Mouse (Mus musculus) right cerebral cortex, adult 2 months (tissue): ENCODE data around the gene Slc39a9.

Source experiments
- DNase-seq, 2 experiments: peaks; one replicate each; pipeline ENCODE4 v3.0.0; 2021 to 2022; ENCODE audit warnings: low spot score in 2 of 2

Gene Slc39a9

DNA sequence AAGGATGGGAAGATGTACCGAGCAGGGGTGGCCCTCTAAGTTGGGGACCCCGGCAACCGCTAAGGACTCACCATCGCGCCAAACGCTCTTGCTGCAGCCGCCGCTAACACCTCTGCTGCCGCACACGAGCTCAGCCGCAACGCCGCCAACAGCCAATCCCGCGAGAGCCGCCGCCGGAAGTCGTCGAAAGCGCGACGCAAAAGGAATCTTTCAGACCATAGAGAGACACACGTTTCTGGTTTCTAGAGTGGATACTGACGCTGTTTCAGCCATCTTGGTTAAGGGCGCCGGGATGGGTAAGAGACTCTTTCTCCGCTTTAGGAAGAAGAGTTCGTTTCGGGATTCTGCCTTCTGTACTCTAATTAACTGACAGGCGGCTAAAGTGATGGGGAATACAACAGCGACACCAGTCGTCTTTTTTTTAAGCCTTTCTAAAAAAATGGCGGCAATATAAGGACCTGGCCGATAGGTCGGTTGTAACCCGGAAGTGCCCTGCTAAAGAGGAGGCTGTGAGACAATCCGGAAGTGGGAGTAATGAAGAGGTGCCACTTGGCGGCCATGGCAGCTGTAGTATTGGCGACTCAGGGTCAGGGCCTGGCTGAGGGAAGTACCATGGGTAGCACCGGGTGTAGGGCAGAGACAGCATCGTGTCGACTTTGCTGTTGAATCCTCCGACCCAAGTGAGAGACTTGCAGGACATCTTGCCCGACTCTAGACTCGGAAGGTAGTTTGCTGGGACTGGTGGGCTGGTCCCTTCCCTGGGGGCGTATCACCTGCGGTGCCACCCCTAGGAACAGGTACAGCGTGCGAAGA lies at the start of gene Slc39a9, which contains the start of gene Erh:
Slc39a9 (plus strand) TSS at position 191 of the 813 bp plus-strand sequence.
Erh (minus strand) TSS at position 649 of the 813 bp plus-strand sequence.
- peak; percentile 96 to 97 for DNase-seq

DNA sequence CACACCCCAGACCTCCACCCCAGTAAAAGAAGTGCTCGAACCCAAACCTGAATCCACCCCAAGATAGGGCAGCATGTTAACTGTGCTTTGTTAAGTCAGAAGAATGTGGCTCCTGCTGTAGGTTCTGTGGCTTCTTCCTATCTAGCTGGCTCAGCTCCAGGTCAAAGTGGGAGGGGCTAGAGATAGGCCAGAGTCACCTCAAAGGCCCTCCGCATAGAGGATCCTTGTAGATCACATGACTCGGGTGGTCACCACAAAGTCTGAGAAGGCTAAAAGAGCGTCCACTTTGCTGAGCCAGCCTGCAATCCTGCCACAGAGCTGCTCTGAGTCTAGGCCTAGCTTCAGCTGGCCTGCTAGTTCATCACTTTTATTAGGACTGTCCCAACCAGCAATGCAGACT lies 49.5 kb upstream of the Slc39a9 start:
- no peak for DNase-seq

DNA sequence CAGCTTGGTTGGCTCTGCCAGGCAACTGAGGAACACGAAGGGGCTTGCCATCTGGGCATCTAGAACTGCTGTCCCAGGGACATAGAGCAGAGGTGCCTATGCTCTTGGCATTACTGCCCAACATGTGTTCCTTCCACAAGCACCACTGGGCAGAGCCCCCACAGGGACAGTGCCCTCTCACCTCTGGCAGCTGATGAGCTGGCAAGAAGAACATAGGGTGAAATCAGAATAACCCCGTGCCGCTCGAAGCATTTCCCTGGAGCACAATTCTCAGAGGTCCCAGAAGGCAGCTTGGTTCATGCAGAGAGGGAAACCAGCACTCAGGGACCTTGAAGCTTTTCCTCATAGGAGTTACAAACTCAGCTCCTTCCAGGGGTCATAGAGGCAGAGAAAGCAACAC lies 48.9 kb upstream of the Slc39a9 start:
- DNase-seq = no peak

GRCm38 (mm10) chr12:80595566-80595965 lies 48.1 kb upstream of the Slc39a9 start:
- no peak for DNase-seq

GRCm38 (mm10) chr12:80595968-80596367 lies 47.7 kb upstream of the Slc39a9 start:
- no peak for DNase-seq

GRCm38 (mm10) chr12:80598236-80598635 lies 45.4 kb upstream of the Slc39a9 start:
- DNase-seq = no peak

GRCm38 (mm10) chr12:80598756-80599155 lies 44.9 kb upstream of the Slc39a9 start:
- DNase-seq = peak; percentile 25 to 40

- no peak for DNase-seq
Observed at GRCm38 (mm10) chr12:80601597-80602269, 42.0 kb upstream of the Slc39a9 start.

DNA sequence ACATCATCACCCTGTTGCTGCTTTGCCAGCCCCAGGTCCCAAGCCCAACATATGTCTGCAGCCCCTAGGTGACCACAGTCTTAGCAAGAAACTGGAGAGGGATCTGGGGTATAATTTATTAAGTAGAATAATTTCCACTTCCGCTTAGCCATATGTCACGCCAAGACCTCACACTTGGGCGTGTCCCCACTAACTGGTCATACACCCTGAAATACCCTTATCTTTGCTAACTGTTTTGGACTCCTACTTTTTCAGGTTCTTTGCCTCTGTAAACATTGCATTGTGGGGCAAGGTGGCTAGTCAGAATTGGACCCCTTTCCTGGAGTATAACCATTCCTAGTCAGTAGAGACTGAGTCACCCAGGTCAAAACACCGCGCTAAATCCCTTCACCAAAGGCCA lies 41.3 kb upstream of the Slc39a9 start:
- no peak for DNase-seq

DNA sequence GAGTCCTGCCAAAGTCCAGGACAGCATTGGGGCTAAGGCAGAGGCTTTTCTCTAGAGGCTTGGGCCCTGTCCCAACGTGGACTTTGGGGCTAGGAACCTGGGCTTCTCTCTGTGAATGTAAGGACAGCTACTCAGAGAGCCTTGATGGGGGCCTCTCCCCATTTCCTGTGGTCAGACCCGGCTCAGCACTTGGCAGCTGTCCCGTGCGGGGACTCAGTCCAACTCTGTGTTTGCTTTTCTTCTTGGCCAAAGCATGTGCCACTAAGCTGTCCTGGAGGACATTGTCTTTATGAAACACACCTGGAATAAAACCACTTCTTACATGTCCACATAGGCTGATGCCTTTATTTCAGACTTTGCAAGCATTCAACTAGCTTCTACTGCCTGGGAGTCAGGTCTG lies 40.1 kb upstream of the Slc39a9 start:
- no peak for DNase-seq

DNA sequence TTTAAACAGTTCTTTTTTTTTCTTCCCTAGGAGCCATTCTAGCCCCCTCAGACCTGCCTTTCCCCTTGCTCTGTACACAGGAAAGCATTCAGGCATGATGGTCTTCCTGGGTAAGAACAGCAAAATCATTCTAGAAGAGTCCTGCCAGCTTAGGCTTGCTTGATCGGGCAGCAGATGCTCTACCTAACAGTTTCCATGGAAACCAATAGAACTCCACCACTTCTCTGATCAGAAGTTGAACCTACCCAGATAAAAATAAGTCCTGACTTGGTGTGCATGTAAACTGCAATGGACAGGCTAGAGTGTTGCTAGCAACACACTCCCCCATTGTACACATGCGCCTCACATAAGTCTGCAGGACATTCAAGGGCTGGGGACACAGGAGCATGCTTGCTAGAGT lies 39.5 kb upstream of the Slc39a9 start:
- DNase-seq = peak; percentile 21 to 40

DNA sequence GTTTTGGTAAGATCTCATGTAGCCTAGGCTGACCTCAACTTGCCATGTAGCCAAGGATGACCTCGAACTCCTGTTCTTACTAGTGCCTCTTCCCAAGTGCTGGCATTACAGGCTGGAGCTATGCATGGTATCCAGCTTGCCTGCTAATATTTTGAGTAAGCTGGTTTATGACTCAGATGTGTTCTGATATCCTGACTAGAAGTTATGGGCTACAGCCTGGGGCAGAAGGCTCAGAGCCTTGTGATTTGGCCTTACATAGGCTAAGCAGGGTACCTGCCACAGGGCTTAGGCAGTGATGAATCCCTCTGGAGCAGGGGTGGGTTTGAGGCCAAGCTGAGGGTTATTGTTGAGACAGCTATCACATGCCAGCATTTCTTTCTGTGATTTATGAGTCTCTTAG lies 35.1 kb upstream of the Slc39a9 start:
- DNase-seq = no peak

DNA sequence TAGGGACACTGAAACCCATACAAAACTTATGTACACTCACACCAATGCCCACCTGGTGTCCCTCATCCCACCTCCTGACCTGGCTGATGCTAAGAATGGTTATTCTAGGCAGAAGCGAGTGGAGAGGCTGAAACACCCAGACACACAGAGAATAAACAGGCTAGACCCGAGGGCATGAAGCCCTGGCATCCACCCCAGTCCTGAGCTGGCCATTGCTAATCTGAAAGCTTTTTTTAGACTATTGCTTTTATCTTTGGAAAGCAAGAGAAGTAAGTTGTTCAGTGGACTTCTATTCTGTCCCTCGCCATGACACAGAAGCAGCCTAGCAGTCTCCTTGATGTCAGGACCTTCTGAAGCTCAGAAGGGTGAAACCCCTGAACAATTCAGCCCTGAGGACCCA lies 33.8 kb upstream of the Slc39a9 start:
- no peak for DNase-seq

DNA sequence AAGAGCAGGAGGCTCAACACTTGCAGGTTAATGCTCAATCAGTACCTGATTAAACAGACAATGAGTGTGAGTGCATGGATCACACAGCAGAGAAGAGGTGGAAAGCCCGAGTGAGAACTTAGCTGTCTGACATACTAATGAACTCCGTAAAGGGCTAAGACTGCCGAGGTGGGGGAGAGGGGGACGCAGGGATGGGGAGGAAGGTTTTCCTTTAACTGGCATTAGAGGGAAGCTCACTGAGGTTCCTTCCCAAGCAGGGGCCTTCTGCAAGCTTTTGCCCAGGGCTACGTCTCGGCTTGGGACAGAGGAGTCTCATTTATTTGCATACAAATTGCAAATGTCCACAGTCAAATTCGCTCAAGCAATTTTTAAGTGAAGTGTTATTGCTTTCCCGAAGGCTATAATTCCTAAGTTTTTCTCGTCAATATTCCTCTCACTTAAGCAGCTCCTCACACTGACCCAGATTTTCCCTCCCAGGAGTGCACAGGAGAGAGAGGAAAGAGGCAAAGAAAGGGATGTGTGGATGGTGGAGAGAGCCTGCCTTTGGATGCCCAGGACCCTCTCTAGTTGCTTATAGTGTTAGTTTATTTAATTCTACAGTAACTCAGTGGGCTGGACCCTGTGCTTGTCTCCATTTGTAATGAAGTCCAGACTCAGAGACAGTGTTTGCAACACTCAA lies 31.4 kb upstream of the Slc39a9 start:
- no peak for DNase-seq

GRCm38 (mm10) chr12:80615371-80616257 lies 28.1 kb upstream of the Slc39a9 start:
- DNase-seq = no peak

DNA sequence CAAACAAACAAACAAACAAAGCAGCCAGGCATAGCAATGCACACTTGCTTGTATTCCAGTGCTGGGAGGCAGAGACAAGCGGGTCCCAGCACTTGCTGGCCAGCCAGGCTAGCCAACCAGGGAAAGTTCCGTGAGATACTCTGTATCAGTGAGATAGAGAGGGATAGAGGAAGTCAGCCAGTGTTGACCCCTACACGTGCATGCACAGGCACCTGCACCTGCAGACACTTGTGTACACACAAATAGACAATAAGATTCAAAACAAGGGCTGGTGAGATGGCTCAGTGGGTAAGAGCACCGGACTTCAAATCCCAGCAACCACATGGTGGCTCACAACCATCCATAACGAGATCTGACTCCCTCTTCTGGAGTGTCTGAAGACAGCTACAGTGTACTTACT lies 23.2 kb upstream of the Slc39a9 start:
- DNase-seq = no peak

- DNase-seq = no peak
Observed at GRCm38 (mm10) chr12:80631790-80632189, 11.9 kb upstream of the Slc39a9 start.

DNA sequence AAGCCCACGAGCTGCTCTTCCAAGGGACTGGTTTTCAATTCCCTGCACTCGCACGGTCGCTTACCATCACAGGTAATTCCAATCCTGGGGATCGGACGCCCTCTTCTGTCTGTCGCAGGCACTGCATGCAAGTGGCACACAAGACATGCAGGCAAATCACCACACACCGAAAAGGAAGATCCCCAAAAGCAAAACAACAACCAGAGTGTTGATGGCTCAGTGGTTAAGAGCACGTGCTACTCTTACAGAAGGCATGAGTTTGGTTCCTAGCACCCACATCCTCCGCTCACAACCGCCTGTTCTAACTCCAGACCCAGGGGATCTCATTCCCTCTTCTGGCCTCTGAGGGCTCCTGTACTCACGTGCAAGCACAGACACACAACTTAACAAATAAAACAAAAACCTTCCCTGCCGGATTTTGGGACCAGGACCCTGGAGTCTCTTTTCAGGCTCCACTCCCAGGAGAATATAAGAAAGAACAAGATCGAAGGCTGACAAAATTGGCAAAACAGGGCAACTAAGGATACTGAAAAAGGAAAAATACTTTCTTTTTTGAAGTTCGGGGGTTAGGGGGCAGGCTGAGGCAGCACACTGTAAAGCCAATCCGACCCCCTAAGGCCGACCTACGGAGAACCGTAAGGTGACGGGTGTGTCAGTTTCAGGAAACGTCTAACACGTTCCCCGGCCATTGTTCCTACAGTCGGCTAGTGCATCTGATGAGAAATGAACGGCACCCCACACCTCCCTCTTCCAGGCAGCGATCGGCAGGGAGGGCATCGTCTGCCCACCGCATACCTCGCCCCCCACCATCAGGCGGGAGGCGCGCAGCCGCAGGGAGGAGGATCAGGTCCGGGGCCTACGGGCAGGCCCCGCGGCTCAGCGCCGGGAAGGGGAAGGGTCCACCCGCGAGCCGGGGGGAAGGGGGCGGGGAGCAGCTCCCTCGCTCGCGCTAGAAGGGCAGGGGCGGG lies 674 bp upstream of the Slc39a9 start:
- peak in 1 of 2 experiments; percentile 32 for DNase-seq

GRCm38 (mm10) chr12:80644506-80644868 lies 804 bp downstream of the Slc39a9 start:
- no peak for DNase-seq

GRCm38 (mm10) chr12:80646377-80646776 lies 2.7 kb downstream of the Slc39a9 start:
- no peak for DNase-seq
